Mouse (Mus musculus) adrenal gland, postnatal 4 days (tissue): ENCODE data around the gene Arel1. TPM values are rescaled to one million over a fixed set of nuclear protein-coding genes. Genes with fewer than 3 reads are reported as not detected.

Source experiments
- DNase-seq, 2 experiments: peaks; one replicate each; pipeline ENCODE4 v3.0.0; 2021 to 2022; ENCODE audit warnings: low spot score in 2 of 2, mixed read lengths in 2 of 2
- total RNA-seq, 2 experiments: library from RNA; stranded (reverse); gene quantifications; 2 replicates each; pipeline ENCODE4 v1.2.3; 2021

Gene Arel1
- total RNA-seq, 2 experiments from 2014 or later = 34.7 to 38.1 TPM

DNA sequence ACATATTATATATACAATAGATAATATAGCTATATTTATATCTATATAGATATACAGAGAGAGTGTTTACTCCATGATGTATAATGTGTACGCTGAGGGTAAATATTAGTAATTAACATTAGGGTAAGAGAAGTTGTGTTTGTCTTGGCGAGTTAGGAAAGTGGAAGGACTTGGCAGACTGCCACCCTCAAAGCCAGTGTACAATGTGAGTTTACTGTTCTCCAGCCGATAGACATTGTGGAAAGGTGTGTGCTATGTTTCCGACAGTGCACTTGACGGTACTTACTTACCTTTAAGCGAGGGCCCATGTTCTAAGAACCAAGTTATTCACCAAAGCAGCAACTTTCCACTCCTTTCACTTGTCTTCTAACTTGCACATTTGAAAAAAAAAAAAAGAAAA lies 19.9 kb downstream of the Arel1 start:
- no peak for DNase-seq

DNA sequence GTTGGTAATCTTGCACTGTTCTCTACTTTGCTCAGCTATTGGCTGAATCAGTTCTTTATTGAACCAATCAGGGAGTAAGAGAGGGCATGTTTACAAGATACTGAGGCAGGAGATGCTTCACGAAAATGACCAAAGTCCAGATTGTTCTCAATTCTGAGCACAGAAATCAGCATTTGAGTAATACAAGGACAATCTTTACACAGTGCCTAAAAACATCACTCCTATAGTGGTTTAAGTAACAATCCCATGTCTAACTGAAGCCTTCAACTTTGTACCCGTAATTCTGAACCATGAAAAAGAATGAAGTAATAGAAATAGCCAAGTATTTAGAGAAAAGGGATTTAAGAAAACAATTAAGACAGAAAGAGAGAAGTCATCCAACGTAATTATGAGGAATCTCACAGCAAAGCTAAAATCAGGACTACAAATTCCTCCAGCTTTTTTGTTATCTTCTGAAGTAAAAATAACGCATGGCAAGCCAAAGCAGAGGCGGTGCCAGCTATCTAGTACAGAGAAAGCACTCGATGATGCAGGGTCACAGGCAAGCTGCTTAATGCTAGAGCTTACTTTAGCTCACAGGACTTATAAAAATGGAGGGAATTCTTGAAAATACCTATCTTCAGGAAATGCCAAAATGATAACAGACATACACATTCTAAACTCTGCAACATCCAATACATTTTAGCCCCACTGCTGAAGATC lies 22.0 kb downstream of the Arel1 start:
- DNase-seq = no peak

DNA sequence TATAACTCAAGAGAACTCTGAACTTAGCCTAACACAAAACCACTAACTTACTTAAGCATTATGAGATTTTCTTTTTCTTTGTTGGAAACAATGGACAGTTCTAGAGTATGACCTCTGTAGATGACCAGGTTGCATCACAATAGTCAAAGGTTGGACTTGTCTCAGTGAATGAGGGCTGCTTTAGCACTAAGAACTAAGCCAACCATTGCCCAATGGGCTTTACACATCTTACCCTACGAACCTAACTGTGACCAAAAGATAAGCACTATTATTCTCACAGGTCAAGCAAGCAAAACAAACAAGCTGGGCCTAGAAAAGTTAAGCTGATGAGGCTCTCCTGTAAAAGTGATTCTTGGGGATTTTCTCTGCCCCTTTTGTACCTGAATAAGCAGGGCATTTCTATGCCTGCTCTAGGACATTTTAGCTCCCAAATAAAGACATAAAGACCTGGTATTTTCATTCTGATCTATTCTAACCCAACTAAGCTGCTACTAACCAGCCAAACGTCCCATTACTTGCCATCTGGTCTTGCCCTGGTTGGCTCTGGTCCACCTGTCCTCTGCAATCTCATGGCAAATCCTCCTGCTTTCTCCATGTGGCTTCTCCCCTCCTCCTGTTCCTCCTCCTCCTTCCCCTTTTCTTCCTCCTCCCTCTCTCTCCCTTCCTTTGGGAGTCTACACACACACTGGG lies 22.7 kb downstream of the Arel1 start:
- no peak for DNase-seq

- DNase-seq = no peak
These were observed 25.7 kb downstream of the Arel1 start for GRCm38 (mm10) chr12:84944813-84945553.

DNA sequence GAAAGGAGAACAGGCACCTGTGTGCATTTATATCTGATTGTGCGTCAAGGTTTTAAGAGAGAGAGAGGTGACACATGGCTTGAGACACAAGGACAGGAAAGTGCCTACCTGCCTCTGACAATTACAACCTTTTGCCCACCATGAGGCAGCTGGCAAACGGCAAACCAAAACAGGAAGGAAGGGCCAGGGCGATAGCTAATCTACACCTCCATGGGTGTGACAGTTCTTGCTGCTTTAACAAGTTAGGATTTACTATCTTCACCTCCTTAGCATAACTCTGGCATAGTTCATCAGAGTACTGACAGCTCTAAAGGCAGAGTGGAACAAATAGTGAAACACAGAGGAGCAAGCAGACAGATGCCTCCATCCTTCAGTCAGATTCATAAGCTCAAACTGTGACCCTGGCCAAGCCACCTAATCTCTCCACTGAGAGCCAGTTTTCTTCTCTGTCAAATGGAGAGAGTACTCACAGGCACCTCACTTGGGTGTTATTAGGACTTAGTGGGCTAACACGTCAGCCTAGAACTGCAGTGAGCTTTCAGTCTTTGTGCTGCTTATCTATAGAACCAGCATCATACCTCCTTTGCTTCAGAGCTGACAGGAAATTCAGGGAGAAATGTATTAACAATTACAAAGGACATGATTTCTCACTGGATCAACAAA lies 26.4 kb downstream of the Arel1 start:
- no peak for DNase-seq

- no peak for DNase-seq
These were observed 27.4 kb downstream of the Arel1 start for GRCm38 (mm10) chr12:84943006-84943952.

- no peak for DNase-seq
These were observed 29.0 kb downstream of the Arel1 start for GRCm38 (mm10) chr12:84941717-84942116.

- no peak for DNase-seq
These were observed 30.4 kb downstream of the Arel1 start for GRCm38 (mm10) chr12:84940343-84940742.

DNA sequence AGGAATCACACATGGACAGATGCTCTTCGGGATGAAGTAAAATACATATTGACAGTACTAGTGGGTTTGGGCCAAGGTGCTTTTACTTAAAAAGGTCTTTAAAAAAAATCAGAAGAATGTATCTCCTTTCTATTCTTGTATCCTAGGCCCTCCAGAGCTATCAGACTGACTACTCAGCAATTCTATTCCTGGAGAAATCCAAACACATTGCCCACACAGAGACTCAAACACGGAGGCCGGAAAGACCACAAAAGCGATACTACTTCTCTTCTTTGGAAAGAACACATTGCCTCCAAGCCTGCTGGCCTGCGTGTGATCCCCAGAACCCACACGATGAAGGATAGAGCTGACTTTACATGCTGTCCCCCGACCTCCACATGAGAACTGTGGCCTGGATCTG lies 31.6 kb downstream of the Arel1 start:
- DNase-seq = no peak

GRCm38 (mm10) chr12:84935343-84935742 lies 35.4 kb downstream of the Arel1 start:
- no peak for DNase-seq

DNA sequence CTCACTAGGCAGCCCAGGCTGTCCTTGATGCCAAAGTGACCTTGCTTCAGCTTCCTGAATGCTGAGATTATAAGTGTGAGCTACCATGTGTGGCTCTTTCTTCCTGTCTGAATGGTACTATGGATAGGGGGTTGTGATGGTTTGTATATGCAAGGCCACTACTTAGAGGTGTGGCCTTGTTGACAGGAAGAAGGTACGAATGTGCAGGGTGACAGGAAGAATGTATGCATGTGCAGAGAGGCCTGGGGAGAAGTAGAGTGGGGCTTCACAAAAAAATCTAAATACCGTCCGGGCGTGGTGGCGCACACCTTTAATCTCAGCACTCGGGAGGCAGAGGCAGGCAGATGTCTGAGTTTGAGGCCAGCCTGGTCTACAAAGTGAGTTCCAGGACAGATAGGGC lies 38.5 kb downstream of the Arel1 start:
- no peak for DNase-seq

- DNase-seq = no peak
These were observed 44.2 kb downstream of the Arel1 start for GRCm38 (mm10) chr12:84926542-84926941.

- no peak for DNase-seq
These were observed 46.4 kb downstream of the Arel1 start for GRCm38 (mm10) chr12:84924324-84924723.

- no peak for DNase-seq
These were observed 48.8 kb downstream of the Arel1 start for GRCm38 (mm10) chr12:84921881-84922419.

- no peak for DNase-seq
These were observed 51.9 kb downstream of the Arel1 start for GRCm38 (mm10) chr12:84918809-84919208.

GRCm38 (mm10) chr12:84917799-84918198 lies 52.9 kb downstream of the Arel1 start:
- no peak for DNase-seq

GRCm38 (mm10) chr12:84914959-84915358 lies 55.7 kb downstream of the Arel1 start:
- DNase-seq = no peak

DNA sequence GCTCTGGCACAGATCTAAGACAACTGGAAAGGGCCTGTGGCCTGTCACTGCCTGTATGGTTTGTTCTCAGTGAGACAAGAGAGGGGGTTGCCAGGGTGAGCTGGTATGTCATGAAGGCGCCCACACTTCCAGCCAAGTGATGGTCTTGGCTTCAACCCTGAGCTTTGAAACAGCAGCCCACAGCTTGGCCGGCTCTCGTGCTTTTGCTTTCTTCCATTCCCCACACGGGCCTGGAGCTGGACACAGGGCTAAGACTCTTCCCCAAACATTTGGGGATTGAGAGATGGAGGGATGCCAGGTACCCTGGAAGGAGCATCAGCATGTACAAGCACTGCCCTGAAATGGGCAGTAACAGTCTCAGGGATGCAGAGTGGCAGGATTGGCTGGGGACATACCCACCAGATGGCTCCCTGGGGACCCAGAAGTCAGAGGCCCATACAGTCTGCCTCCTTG lies 58.0 kb downstream of the Arel1 start:
- no peak for DNase-seq

- DNase-seq = no peak
These were observed 59.1 kb downstream of the Arel1 start for GRCm38 (mm10) chr12:84911640-84912039.

DNA sequence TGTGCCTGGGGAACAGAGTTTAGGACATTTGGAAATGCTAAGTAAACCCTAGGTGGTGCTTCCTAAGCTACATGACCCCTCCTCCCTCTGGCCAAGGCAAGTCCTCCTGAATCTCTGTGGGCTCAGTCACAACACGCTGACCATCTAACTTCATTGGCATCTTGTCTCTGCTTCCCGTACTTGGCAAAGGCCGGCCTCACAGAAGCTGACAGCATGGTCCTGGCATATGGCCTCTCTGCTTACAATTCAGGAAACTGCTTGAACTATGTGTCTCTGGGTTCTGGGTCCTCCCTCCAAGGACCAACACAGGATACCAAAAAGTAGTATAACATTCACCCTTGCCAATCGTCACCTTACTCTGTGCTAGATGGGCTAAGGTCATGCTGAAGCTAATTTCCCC lies 60.6 kb downstream of the Arel1 start:
- DNase-seq = no peak
